Mouse (Mus musculus) kidney, adult 2 months (tissue): ENCODE data around the gene 4932411N23Rik.
"Not testable (repeated sequence)": the region's sequence is repeated elsewhere in the genome, so short reads cannot be mapped to it uniquely, and the experiment has no call there.

Experiments
- CTCF ChIP-seq: fragments of 200-500 bp; conservative IDR thresholded peaks from 2 replicates; pipeline ENCODE4 v1.5.1; 2011; ENCODE audit warnings: low read depth, mild to moderate bottlenecking, control low read depth, low read length, moderate library complexity, mixed read lengths; ENCODE audit not compliant: insufficient read depth, insufficient read length
- POLR2A ChIP-seq: fragments of 200-500 bp; IDR thresholded peaks from one replicate; pipeline ENCODE4 v1.6.1; 2011; ENCODE audit warnings: low read depth, low read length, control low read depth

DNA sequence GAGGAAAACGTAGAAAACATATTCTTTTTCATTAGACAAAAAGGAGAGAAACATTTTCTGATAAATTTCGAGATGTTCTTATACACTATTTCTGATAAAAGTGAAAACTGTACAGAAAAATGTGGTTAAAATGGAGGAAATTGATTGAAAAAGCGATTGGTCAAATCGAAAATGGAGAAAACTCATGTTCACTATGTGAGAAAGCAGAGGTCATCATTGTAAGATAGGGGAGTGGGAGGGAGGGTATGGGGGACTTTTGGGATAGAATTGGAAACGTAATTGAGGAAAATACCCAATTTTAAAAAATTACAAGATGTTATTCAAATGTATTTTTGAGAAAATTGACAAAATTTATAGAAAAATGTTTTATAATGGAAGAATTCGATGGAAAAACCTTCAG lies 38.0 kb downstream of the 4932411N23Rik start:
- not testable (repeated sequence) for TF ChIP-seq CTCF, POLR2A
